Mouse (Mus musculus) megakaryocyte, embryonic 14.5 days (primary cell): ENCODE measurements around the gene Babam2.

Source experiments
- FLI1 ChIP-seq: IDR thresholded peaks from 2 replicates; pipeline ENCODE4 v1.6.1; 2012; ENCODE audit warnings: low read length, inconsistent platforms, mixed read lengths
- GATA1 ChIP-seq: IDR thresholded peaks from 3 replicates; pipeline ENCODE4 v1.6.1; 2012; ENCODE audit warnings: mixed read lengths, low read length, inconsistent platforms, borderline replicate concordance

DNA sequence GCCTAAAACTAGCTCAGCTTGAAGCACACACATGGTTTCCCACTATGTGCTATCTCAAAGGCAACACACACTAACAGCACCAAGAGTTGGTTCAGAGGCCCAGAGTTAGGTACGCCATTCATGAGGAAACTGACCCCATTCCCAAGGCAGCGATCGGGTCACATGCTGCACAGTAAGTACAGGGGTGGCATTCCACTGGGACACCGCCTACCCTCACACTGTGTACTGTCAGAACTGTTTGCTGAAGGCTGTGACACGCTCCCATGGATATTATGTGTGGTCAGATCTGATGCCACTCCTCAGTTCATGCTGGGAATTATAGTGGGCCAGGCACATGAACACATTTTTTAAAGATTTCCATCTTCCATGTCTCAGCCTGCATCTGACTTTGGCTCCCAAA lies 374.3 kb downstream of the Babam2 start:
- TF ChIP-seq GATA1 (no peak), FLI1 (no peak)
